Mouse (Mus musculus) lung, adult 2 months (tissue): ENCODE measurements around the gene Gm9040. TPM values are rescaled to one million over a fixed set of nuclear protein-coding genes. Genes with fewer than 3 reads are reported as not detected.
A peak's percentile ranks its signal among the peaks of the same experiment; 100 is the strongest.
"Not testable (repeated sequence)": the region's sequence is repeated elsewhere in the genome, so short reads cannot be mapped to it uniquely, and the experiment has no call there.

Source experiments
- DNase-seq: peaks from one replicate; pipeline ENCODE4 v3.0.0; 2022
- H3K4me1 ChIP-seq: fragments of 200-500 bp; 2 replicates; pipeline ENCODE4 v1.6.1; 2011; ENCODE audit warnings: low read length; ENCODE audit not compliant: control insufficient read depth, insufficient read depth
- H3K4me3 ChIP-seq: fragments of 200-500 bp; replicated peaks from 2 replicates; pipeline ENCODE3; 2011; ENCODE audit warnings: low read depth, mild to moderate bottlenecking, control low read depth, low read length; ENCODE audit errors: extremely low read depth
- CTCF ChIP-seq: fragments of 200-500 bp; IDR thresholded peaks from 2 replicates; pipeline ENCODE4 v1.5.1; 2011; ENCODE audit warnings: mild to moderate bottlenecking, low read length, control low read depth; ENCODE audit not compliant: insufficient read depth
- POLR2A ChIP-seq: fragments of 200-500 bp; IDR thresholded peaks from 2 replicates; pipeline ENCODE4 v1.6.1; 2011; ENCODE audit warnings: low read depth, mild to moderate bottlenecking, control low read depth, low read length, borderline replicate concordance; ENCODE audit errors: extremely low read depth
- WGBS: fragments of 180-500 bp; shearing (Covaris S2); methylation state at CpG from one replicate; pipeline ENCODE4 v1.1.7; 2018; 5-methylcytosine and 5-hydroxymethylcytosine counted together
- polyA plus RNA-seq: library from polyadenylated mRNA; depleted of rRNA; stranded (reverse); fragments of >200 nt; gene quantifications from 2 replicates; pipeline ENCODE4 v1.2.3, GENCODE M21; 2012; rRNA removed

The Gm9040 gene
- polyA plus RNA-seq = not detected in 2 replicates

DNA sequence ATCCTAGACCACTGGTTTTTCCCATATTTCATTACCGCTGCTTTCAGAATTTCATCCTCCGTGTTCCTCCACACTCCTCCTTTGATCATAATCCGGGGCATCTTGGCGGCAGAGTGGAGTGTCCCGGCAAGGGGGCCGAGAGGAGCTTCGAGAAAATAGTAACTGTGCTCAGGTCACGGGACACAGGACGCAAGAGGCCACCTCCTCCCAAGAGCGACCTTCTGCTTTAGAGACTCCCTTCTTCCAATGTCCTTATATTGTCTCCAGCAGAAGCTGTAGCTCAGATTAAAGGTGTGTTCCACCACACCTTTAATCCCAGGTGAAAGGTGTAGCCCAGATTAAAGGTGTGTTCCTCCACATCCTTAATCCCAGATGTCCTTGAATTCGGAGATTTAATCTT is at the start of gene Gm9040:
Gene Gm9040 (minus strand): TSS at position 101 of the 400 bp plus-strand sequence.
- not testable (repeated sequence) for H3K4me3 ChIP-seq, H3K4me1 ChIP-seq, DNase-seq
- WGBS = no CpG with 5 or more reads among the region's 11 CpGs

DNA sequence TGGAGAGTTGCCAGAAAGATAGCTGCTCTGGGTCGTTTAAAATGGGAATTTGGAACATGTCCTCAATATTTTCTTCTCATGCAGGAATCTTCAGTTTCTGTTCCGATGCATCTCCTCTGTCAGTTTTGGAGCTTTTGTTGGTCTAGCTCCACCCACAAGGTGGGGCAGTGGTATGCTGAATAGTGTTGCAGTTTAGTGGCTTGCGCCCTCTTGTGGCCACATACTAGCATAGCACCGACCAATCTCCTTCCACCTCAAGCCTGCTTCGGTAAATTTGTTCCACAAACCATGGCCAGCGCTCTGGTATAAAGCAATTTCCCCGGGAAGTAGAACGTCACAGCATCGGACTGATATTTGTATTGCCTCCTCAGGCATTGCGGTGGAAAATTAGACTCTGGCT is 43.7 kb upstream of the Gm9040 start:
- 1% methylated on average over 10 of the region's 10 CpGs for WGBS
- peak; percentile 98 for TF ChIP-seq CTCF
- no peak for TF ChIP-seq POLR2A
- Histone ChIP-seq H3K4me1 (no peaks in the 10 kb centered on the region), H3K4me3 (no peak overlapping the region)
- peak; percentile 56 for DNase-seq

DNA sequence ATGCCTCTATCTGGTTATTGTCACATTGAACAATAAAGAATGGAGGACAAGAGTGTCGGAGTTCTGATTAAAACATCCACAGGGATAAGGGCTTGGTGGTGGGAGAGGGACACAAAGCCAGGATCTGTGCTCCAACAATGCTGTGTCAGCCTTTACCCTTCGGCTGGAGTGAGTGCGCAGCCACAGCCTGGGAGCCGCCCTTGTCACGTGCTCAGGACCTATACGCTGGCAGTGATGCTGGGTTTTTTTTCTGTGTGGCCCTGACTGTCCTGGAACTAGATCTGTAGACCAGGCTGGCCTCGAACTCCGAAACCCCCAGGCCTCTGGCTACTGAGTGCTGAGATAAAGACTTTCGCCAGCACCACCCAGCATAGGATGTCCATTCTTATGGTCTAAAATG is 42.7 kb upstream of the Gm9040 start:
- Histone ChIP-seq H3K4me3 (no peak overlapping the region), H3K4me1 (no peaks in the 10 kb centered on the region)
- no peak for TF ChIP-seq POLR2A
- no peak for TF ChIP-seq CTCF
- no peak for DNase-seq
- WGBS = 89% methylated on average over 9 of the region's 9 CpGs

DNA sequence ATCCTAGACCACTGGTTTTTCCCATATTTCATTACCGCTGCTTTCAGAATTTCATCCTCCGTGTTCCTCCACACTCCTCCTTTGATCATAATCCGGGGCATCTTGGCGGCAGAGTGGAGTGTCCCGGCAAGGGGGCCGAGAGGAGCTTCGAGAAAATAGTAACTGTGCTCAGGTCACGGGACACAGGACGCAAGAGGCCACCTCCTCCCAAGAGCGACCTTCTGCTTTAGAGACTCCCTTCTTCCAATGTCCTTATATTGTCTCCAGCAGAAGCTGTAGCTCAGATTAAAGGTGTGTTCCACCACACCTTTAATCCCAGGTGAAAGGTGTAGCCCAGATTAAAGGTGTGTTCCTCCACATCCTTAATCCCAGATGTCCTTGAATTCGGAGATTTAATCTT is 27.2 kb upstream of the Gm9040 start, which contains the start of gene Gm9049:
Gene Gm9049 (minus strand): TSS at position 101 of the 400 bp plus-strand sequence.
- not testable (repeated sequence) for H3K4me1 ChIP-seq, DNase-seq, H3K4me3 ChIP-seq
- 77% methylated on average over 1 of the region's 11 CpGs for WGBS

DNA sequence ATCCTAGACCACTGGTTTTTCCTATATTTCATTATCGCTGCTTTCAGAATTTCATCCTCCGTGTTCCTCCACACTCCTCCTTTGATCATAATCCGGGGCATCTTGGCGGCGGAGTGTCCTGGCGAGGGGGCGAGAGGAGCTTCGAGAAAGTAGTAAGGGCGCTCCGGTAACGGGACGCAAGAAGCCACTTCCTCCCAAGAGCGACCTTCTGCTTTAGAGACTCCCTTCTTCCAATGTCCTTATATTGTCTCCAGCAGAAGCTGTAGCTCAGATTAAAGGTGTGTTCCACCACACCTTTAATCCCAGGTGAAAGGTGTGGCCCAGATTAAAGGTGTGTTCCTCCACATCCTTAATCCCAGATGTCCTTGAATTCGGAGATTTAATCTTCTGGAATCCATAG is 21.8 kb upstream of the Gm9040 start, which contains the start of gene Gm9048:
Gene Gm9048 (minus strand): TSS at position 101 of the 400 bp plus-strand sequence.
- H3K4me1 ChIP-seq, H3K4me3 ChIP-seq, DNase-seq: not testable (repeated sequence)
- 63% methylated on average over 1 of the region's 14 CpGs for WGBS

DNA sequence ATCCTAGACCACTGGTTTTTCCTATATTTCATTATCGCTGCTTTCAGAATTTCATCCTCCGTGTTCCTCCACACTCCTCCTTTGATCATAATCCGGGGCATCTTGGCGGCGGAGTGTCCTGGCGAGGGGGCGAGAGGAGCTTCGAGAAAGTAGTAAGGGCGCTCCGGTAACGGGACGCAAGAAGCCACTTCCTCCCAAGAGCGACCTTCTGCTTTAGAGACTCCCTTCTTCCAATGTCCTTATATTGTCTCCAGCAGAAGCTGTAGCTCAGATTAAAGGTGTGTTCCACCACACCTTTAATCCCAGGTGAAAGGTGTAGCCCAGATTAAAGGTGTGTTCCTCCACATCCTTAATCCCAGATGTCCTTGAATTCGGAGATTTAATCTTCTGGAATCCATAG is 16.4 kb upstream of the Gm9040 start, which contains the start of gene Gm9046:
Gene Gm9046 (minus strand): TSS at position 101 of the 400 bp plus-strand sequence.
- not testable (repeated sequence) for H3K4me3 ChIP-seq, DNase-seq, H3K4me1 ChIP-seq
- WGBS = no CpG with 5 or more reads among the region's 14 CpGs

DNA sequence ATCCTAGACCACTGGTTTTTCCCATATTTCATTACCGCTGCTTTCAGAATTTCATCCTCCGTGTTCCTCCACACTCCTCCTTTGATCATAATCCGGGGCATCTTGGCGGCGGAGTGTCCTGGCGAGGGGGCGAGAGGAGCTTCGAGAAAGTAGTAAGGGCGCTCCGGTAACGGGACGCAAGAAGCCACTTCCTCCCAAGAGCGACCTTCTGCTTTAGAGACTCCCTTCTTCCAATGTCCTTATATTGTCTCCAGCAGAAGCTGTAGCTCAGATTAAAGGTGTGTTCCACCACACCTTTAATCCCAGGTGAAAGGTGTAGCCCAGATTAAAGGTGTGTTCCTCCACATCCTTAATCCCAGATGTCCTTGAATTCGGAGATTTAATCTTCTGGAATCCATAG is 11.0 kb upstream of the Gm9040 start, which contains the start of gene Gm9045:
Gene Gm9045 (minus strand): TSS at position 101 of the 400 bp plus-strand sequence.
- H3K4me1 ChIP-seq, H3K4me3 ChIP-seq, DNase-seq: not testable (repeated sequence)
- no CpG with 5 or more reads among the region's 14 CpGs for WGBS

DNA sequence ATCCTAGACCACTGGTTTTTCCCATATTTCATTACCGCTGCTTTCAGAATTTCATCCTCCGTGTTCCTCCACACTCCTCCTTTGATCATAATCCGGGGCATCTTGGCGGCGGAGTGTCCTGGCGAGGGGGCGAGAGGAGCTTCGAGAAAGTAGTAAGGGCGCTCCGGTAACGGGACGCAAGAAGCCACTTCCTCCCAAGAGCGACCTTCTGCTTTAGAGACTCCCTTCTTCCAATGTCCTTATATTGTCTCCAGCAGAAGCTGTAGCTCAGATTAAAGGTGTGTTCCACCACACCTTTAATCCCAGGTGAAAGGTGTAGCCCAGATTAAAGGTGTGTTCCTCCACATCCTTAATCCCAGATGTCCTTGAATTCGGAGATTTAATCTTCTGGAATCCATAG is 5.5 kb upstream of the Gm9040 start, which contains the start of gene Gm9044:
Gene Gm9044 (minus strand): TSS at position 101 of the 400 bp plus-strand sequence.
- not testable (repeated sequence) for H3K4me1 ChIP-seq, DNase-seq, H3K4me3 ChIP-seq
- WGBS = no CpG with 5 or more reads among the region's 14 CpGs

DNA sequence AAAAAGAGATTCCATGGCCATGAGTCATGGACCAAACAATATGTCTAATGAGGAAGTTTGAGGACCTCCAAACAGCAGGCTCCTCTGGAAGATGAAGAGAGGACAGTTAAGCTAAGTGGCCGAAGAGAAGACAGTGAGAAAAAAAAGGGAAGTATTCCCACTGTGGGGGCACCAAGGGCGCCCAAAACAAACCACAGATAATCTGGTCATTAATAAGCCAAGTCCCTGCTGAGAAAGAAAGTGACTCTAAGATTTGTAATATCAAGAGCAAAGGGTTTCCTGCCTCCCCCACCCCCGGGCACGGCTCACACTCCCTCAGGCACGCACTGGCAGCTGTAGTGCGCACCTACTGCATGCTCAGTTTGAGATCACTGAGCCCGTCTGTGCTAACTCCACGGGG is 7.7 kb downstream of the Gm9040 start:
- TF ChIP-seq CTCF (no peak), POLR2A (no peak)
- H3K4me3 ChIP-seq = no peak overlapping the region
- H3K4me1 ChIP-seq = no peaks in the 10 kb centered on the region
- 65% methylated on average over 8 of the region's 8 CpGs for WGBS
- no peak for DNase-seq

DNA sequence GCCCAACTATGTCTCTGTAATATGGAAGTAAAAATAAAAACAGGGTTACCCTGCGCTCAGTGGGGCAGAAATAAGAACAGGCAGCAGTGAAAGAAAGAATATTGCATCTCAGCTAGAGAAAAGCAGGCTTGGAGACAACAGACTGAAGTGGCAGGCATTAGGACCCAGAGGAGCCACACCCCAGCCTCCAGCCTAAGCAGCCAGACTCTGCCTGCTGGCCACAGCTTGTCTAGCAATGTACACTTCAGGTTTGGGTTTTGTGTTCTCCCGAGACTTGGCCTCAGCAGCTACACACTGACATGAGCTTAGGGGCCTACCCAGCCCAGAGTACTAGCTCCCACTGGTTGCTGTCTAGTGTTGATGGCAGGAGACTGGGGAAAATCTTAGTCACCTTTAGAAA is 24.6 kb downstream of the Gm9040 start:
- H3K4me3 ChIP-seq, H3K4me1 ChIP-seq, DNase-seq: not testable (repeated sequence)
- 47% methylated on average over 2 of the region's 2 CpGs for WGBS

DNA sequence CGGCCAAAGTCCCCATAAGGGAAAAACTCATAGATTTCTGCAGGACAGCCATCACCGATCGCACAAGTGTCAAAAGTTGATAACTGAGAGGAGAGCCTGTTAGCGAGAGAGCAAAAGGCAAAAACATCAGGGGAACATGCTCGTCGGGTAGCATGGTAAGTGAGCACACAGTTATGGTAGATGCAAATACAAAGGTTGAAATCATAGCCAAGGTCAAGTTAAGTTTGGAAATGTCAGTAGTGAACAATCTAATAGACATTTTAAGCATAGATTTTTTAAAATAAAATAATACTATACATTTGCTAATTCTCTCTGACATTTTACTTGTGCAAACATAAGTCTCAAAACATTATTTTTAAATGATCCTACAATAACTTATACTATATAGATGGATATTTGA is 31.8 kb downstream of the Gm9040 start, which contains the start of gene Iltifb:
Gene Iltifb (minus strand): TSS at position 101 of the 400 bp plus-strand sequence.
- Histone ChIP-seq H3K4me3 (no peak within 1 kb of the TSS), H3K4me1 (no peaks in the 10 kb centered on the region)
- DNase-seq = no peak
- no peak for TF ChIP-seq POLR2A
- no peak for TF ChIP-seq CTCF
- 87% methylated on average over 6 of the region's 6 CpGs for WGBS

DNA sequence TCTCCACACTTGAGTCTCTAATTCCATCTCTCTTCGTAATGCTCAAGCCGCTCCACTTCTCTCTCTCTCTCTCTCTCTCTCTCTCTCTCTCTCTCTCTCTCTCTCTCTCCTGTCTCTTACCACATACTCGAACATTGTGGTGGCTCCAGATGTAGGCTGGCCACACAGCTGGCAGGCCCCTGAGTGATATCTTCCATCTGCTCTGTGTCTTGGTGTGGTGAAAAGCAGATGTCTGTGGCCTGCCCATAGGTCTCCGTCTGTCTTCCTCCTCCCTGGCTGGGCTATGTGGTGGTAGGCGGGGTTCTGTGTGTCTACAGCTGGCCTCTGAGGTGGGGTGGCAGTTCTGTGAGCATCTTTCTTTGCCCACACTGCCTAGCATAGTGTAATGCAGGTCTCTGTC is 43.8 kb downstream of the Gm9040 start:
- not testable (repeated sequence) for H3K4me1 ChIP-seq, DNase-seq, H3K4me3 ChIP-seq
- 64% methylated on average over 3 of the region's 5 CpGs for WGBS

DNA sequence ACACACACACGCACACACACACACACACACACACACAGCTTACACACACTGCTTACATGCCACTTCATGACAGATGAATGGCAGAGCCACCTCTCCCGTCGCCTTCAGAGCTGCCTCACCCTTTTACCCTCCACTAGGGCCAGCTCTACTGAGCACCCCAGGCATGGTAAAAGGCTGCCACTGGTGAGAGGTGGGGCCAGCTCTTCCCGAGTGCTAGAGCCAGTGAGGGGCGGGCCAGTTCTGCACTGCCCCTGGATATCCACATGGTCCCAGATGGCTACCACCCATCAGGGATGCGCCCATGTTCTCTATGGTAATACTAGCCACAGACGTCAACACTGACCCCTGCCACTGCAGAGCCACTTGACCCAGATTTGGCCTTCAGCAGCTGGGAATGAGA is 44.2 kb downstream of the Gm9040 start:
- WGBS = 79% methylated on average over 7 of the region's 7 CpGs

DNA sequence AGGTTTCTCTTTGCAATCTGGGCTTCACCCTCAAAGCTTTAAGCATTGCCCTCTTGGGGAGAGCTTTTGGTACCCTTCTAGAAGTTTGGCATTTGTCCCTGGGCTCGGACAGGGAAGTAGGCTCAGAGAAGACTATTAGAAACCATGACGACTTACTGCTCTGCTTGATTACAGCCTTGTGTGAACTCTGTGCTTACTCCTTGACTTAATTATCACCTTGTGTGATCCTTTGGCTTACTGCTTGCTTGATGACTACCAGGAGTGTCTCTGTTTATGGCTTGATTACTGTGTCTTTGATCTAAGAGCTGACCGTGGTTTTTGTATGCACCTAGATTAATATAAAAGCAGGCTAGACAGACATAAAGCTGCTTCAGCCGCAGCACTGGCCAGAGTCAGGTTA is 48.7 kb downstream of the Gm9040 start:
- H3K4me1 ChIP-seq, DNase-seq, H3K4me3 ChIP-seq: not testable (repeated sequence)
- WGBS = no CpG with 5 or more reads among the region's 4 CpGs

More for the DNA sequence above, 44.2 kb downstream of the Gm9040 start:
- not testable (repeated sequence) for H3K4me1 ChIP-seq, H3K4me3 ChIP-seq, DNase-seq
